Mouse (Mus musculus) lung, postnatal 10 days (tissue): ENCODE data around the gene Pik3r1.

Experiments used
- DNase-seq: peaks from one replicate; pipeline ENCODE4 v3.0.0; 2021

Pik3r1 gene

GRCm38 (mm10) chr13:101735364-101736120, 32.5 kb downstream of the Pik3r1 start:
- DNase-seq: peak; percentile 59

- DNase-seq: no peak
Measured at GRCm38 (mm10) chr13:101734227-101734626, 33.8 kb downstream of the Pik3r1 start.

GRCm38 (mm10) chr13:101732675-101733074, 35.3 kb downstream of the Pik3r1 start:
- no peak for DNase-seq

GRCm38 (mm10) chr13:101731777-101732176, 36.2 kb downstream of the Pik3r1 start:
- no peak for DNase-seq

- no peak for DNase-seq
Measured at GRCm38 (mm10) chr13:101730351-101730750, 37.7 kb downstream of the Pik3r1 start.

GRCm38 (mm10) chr13:101729248-101730055, 38.6 kb downstream of the Pik3r1 start:
- no peak for DNase-seq

GRCm38 (mm10) chr13:101728816-101729215, 39.2 kb downstream of the Pik3r1 start:
- peak; percentile 59 for DNase-seq

GRCm38 (mm10) chr13:101728300-101728699, 39.7 kb downstream of the Pik3r1 start:
- DNase-seq: no peak

- no peak for DNase-seq
Measured at GRCm38 (mm10) chr13:101727837-101728236, 40.2 kb downstream of the Pik3r1 start.

- no peak for DNase-seq
Measured at GRCm38 (mm10) chr13:101726922-101727321, 41.1 kb downstream of the Pik3r1 start.

- peak; percentile 37 for DNase-seq
Measured at GRCm38 (mm10) chr13:101721901-101722595, 46.0 kb downstream of the Pik3r1 start.

GRCm38 (mm10) chr13:101721154-101721553, 46.9 kb downstream of the Pik3r1 start:
- DNase-seq: no peak

GRCm38 (mm10) chr13:101719312-101719870, 48.6 kb downstream of the Pik3r1 start:
- DNase-seq: peak; percentile 91

- no peak for DNase-seq
Measured at GRCm38 (mm10) chr13:101718744-101719143, 49.3 kb downstream of the Pik3r1 start.

GRCm38 (mm10) chr13:101717836-101718235, 50.2 kb downstream of the Pik3r1 start:
- no peak for DNase-seq

- DNase-seq: no peak
Measured at GRCm38 (mm10) chr13:101713429-101714088, 54.5 kb downstream of the Pik3r1 start.

- no peak for DNase-seq
Measured at GRCm38 (mm10) chr13:101712720-101713428, 55.1 kb downstream of the Pik3r1 start.

- DNase-seq: no peak
Measured at GRCm38 (mm10) chr13:101712099-101712498, 55.9 kb downstream of the Pik3r1 start.

- no peak for DNase-seq
Measured at GRCm38 (mm10) chr13:101711301-101711700, 56.7 kb downstream of the Pik3r1 start.

- DNase-seq: no peak
Measured at GRCm38 (mm10) chr13:101709788-101710187, 58.2 kb downstream of the Pik3r1 start.

- DNase-seq: no peak
Measured at GRCm38 (mm10) chr13:101707226-101707625, 60.8 kb downstream of the Pik3r1 start.

- DNase-seq: no peak
Measured at GRCm38 (mm10) chr13:101706426-101706825, 61.6 kb downstream of the Pik3r1 start.
